Mouse (Mus musculus): Measurements from ENCODE around the gene Syndig1. TPM values are rescaled to one million over a fixed set of nuclear protein-coding genes. Genes with fewer than 3 reads are reported as not detected.

The Syndig1 gene
- polyA plus RNA-seq, 1 experiment from 2014 or later = 2.1 TPM

DNA sequence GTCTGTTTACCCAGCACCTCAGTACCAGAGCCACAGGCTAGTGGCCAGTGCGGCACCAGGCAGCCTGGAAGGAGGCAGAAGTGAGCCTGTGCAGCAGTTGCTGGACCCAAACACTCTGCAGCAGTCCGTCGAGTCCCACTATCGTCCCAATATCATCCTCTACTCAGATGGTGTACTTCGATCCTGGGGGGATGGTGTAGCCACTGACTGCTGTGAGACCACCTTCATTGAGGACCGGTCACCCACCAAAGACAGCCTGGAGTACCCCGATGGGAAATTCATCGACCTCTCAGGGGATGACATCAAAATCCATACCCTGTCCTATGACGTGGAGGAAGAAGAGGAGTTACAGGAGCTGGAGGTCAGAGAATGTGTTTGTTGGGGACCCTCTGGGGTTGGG, 70.6 kb downstream of the Syndig1 start:
- H3K36me3 ChIP-seq = no peaks in the 10 kb centered on the region
- 92% methylated on average over 9 of the region's 9 CpGs for WGBS
- H3K9me3 ChIP-seq (replicated peaks) = no peaks in the 10 kb centered on the region
- DNase-seq (ENCODE audit: low spot score) = no peak
- no peaks in the 10 kb centered on the region for H3K27me3 ChIP-seq (ENCODE audit: low read depth, poor library complexity, severe bottlenecking)
- no peak overlapping the region for H3K27ac ChIP-seq
- H3K4me1 ChIP-seq = no peaks in the 10 kb centered on the region
- H3K4me3 ChIP-seq = no peak overlapping the region

DNA sequence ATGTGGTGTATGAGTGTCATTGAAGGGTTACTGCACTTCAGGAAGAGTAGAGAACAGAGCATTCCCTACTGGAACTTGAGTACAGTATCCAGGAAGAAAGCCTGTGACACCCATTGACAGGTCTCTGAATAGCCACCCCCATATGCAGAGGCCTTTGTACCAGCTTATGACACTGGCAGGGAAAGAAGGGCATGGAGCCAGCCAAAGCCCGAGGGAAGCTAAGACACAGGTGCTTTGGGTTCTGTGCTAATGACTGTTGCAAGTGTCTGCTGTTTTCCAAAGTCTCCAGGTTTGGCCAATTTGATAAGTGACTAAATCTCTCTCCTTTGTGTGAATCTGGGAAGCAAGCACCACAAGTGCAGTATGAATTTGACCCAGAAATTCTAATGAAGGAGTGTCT, 71.6 kb downstream of the Syndig1 start:
- Histone ChIP-seq H3K4me3 (no peak overlapping the region), H3K36me3 (no peaks in the 10 kb centered on the region), H3K27me3 (ENCODE audit: low read depth, poor library complexity, severe bottlenecking) (no peaks in the 10 kb centered on the region), H3K4me1 (no peaks in the 10 kb centered on the region), H3K27ac (no peak overlapping the region), H3K9me3 (replicated peaks) (no peaks in the 10 kb centered on the region)
- DNase-seq (ENCODE audit: low spot score) = no peak
- WGBS = 92% methylated on average over 1 of the region's 1 CpGs

DNA sequence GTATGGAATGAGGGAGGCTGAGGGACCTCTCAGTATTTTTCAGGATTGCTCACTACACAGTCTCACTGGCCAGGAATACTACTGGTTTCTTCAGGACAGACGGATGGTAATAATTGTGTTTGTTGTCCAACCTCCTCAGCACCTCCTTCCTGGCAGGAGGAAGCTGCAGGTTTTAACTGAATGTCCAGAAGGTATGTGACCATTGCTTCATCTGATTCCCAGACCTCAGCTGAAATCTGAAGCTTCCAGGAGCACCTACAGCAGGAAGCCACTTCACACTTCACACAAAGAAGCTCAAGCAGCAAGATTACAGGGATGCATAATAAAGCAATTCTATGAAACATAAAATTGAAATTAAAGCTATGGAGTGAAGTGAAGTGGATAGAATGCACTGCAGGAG, 75.4 kb downstream of the Syndig1 start:
- H3K4me3 ChIP-seq = no peak overlapping the region
- DNase-seq (ENCODE audit: low spot score) = no peak
- no peaks in the 10 kb centered on the region for H3K9me3 ChIP-seq (replicated peaks)
- no peaks in the 10 kb centered on the region for H3K36me3 ChIP-seq
- no peaks in the 10 kb centered on the region for H3K4me1 ChIP-seq
- no peak overlapping the region for H3K27ac ChIP-seq
- 79% methylated on average over 1 of the region's 1 CpGs for WGBS
- H3K27me3 ChIP-seq (ENCODE audit: low read depth, poor library complexity, severe bottlenecking) = no peaks in the 10 kb centered on the region

DNA sequence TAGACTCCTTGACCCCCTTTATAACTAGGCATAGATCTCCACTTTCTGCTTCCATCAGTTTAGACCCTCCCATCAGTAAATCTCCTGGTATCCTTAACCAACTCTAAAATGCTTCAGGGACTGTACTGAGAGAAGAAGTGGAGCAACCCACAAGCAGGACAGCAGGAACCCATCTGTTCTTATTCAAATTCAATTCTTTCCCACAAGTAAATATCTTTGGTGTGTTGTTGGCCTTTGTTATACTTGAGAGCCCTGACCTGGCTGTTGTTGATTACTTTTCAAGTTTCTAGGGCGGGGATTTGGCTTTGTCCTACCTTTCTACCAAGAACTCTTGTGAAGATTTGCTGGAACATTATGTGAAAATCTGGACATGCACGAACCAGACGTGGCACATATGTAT, 77.7 kb downstream of the Syndig1 start:
- WGBS = 88% methylated on average over 3 of the region's 3 CpGs

GRCm38 (mm10) chr2:149917162-149917561, 88.2 kb downstream of the Syndig1 start:
- Histone ChIP-seq H3K4me1 (no peaks in the 10 kb centered on the region), H3K36me3 (no peaks in the 10 kb centered on the region), H3K9me3 (replicated peaks) (no peaks in the 10 kb centered on the region), H3K27me3 (ENCODE audit: low read depth, poor library complexity, severe bottlenecking) (no peaks in the 10 kb centered on the region), H3K4me3 (no peak overlapping the region), H3K27ac (no peak overlapping the region)
- DNase-seq (ENCODE audit: low spot score) = no peak
- 85% methylated on average over 3 of the region's 3 CpGs for WGBS

More for the DNA sequence above, 77.7 kb downstream of the Syndig1 start:
- Histone ChIP-seq H3K4me1 (no peaks in the 10 kb centered on the region), H3K9me3 (replicated peaks) (no peaks in the 10 kb centered on the region), H3K36me3 (no peaks in the 10 kb centered on the region), H3K4me3 (no peak overlapping the region), H3K27ac (no peak overlapping the region), H3K27me3 (ENCODE audit: low read depth, poor library complexity, severe bottlenecking) (no peaks in the 10 kb centered on the region)
- no peak for DNase-seq (ENCODE audit: low spot score)

- H3K4me1 ChIP-seq = no peaks in the 10 kb centered on the region
- H3K9me3 ChIP-seq (replicated peaks) = no peaks in the 10 kb centered on the region
- WGBS = 79% methylated on average over 2 of the region's 2 CpGs
Measured at GRCm38 (mm10) chr2:149923561-149923960, 94.5 kb downstream of the Syndig1 start.

DNA sequence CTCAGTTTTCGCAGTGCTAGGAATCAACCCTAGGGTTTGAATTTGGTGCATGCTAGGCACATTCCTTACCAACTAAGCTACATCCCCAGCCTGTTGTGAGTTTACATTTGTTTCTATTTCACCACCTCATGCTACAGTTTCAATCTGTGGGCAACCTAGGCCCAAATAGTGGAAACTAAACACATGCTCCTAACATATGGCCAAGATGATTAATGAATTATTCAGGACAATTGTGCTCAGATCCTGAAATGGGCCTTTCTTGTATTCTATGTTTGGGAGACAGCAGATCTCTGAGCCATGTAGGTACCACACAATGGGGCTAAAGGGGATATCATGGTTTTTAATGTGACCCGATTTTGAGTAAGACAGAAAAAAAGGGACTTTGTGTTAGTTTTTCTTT, 96.9 kb downstream of the Syndig1 start:
- H3K27me3 ChIP-seq (ENCODE audit: low read depth, poor library complexity, severe bottlenecking) = no peaks in the 10 kb centered on the region
- no peak for DNase-seq (ENCODE audit: low spot score)
- H3K4me3 ChIP-seq = no peak overlapping the region
- H3K27ac ChIP-seq = no peak overlapping the region
- H3K4me1 ChIP-seq = peaks cover 3% of the 10 kb centered on the region
- 90% methylated on average over 2 of the region's 2 CpGs for WGBS
- H3K36me3 ChIP-seq = no peaks in the 10 kb centered on the region
- H3K9me3 ChIP-seq (replicated peaks) = no peaks in the 10 kb centered on the region

More at GRCm38 (mm10) chr2:149923561-149923960, 94.5 kb downstream of the Syndig1 start:
- Histone ChIP-seq H3K36me3 (no peaks in the 10 kb centered on the region), H3K27me3 (ENCODE audit: low read depth, poor library complexity, severe bottlenecking) (no peaks in the 10 kb centered on the region), H3K27ac (no peak overlapping the region), H3K4me3 (no peak overlapping the region)
- DNase-seq (ENCODE audit: low spot score) = no peak

DNA sequence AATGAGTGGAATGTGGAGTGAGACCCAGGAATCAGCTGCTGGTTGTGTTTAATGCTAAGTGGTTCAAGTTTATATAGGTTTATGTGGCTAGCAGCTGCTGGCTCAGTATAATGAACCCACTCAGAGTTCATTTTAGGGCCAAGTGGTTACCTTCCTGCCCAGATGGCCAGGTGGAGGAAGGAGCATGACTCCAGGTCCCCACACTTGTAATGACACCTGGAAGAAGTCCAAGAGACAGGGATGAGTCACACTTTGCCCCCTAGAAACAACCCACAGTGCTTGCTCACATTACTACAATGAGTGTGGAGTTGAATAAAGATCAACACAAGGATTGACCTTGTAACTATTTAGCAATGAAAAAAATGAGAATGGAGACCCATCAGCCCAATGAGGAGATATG, 98.0 kb downstream of the Syndig1 start:
- Histone ChIP-seq H3K9me3 (replicated peaks) (no peaks in the 10 kb centered on the region), H3K27me3 (ENCODE audit: low read depth, poor library complexity, severe bottlenecking) (no peaks in the 10 kb centered on the region), H3K4me1 (peaks cover 14% of the 10 kb centered on the region), H3K4me3 (no peak overlapping the region), H3K36me3 (no peaks in the 10 kb centered on the region), H3K27ac (no peak overlapping the region)
- no peak for DNase-seq (ENCODE audit: low spot score)

DNA sequence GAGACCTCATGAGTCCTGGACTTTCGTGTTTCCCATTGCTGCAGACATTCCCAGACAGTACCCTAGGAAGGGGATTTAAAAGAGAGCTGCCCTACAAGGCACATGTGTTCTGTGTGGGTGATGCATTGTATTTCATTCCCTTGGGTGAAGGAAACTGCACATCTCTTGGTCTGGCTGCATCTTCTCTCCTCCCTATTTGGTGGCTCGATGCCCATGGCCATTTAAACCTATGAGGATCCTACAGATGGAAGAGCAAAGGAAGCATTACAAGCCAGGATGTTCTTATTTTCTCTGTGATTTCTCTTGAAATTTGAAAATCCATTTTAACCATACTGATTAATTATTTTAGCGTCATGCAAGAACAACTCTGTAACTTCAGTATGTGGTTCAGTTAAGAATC, 98.5 kb downstream of the Syndig1 start:
- Histone ChIP-seq H3K4me3 (no peak overlapping the region), H3K9me3 (replicated peaks) (no peaks in the 10 kb centered on the region), H3K4me1 (peaks cover 14% of the 10 kb centered on the region), H3K27ac (no peak overlapping the region), H3K36me3 (no peaks in the 10 kb centered on the region), H3K27me3 (ENCODE audit: low read depth, poor library complexity, severe bottlenecking) (no peaks in the 10 kb centered on the region)
- no peak for DNase-seq (ENCODE audit: low spot score)
- 89% methylated on average over 3 of the region's 3 CpGs for WGBS

DNA sequence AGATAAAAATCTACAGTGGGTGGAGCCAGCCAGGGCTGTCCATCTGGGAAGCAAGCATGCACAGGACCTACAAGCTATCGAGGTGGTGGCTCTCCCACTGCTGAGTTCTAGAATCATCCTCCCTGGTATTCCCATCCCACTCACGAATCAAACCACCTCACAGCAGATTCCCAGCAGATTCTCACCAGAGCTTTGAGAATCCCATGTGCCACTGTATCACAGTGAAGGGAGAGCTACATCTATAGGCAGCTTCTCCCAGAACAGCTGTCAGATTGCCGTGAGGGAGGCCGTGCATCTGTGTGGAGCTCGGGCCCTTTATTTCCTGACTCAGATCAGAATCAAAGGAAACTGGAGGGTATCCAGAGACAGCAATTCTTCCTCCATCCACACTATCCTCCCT, 101.0 kb downstream of the Syndig1 start:
- Histone ChIP-seq H3K9me3 (replicated peaks) (no peaks in the 10 kb centered on the region), H3K36me3 (no peaks in the 10 kb centered on the region), H3K4me3 (no peak overlapping the region), H3K27ac (no peak overlapping the region), H3K4me1 (peaks cover 32% of the 10 kb centered on the region), H3K27me3 (ENCODE audit: low read depth, poor library complexity, severe bottlenecking) (no peaks in the 10 kb centered on the region)
- DNase-seq (ENCODE audit: low spot score) = no peak
- WGBS = 86% methylated on average over 5 of the region's 5 CpGs

DNA sequence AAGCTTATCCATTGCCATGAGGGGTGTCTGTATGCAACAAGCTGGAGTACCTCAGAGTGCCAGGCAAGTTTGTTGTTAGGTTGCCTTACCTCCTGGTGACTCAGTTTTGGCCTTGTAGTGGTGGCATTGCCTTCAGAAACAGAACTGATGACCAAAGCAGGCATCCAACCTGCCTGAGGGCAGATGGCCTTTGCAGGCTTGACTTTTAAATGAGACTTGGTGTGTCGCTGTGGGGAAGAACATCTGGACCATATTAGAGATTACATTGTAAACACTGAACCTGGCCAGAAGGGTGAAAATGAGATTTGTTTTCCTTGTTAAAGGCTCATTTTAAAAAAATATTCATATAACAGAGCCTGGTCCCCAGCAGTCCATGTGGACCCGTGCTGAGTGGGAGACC, 102.1 kb downstream of the Syndig1 start:
- WGBS = 43% methylated on average over 2 of the region's 2 CpGs
- peak; percentile 38 for DNase-seq (ENCODE audit: low spot score)
- Histone ChIP-seq H3K4me1 (peaks cover 33% of the 10 kb centered on the region), H3K9me3 (replicated peaks) (no peaks in the 10 kb centered on the region), H3K4me3 (no peak overlapping the region), H3K27me3 (ENCODE audit: low read depth, poor library complexity, severe bottlenecking) (no peaks in the 10 kb centered on the region), H3K36me3 (no peaks in the 10 kb centered on the region), H3K27ac (peak overlapping the region; percentile 39; the same call in 1 of the 2 replicates)

- no peak for DNase-seq (ENCODE audit: low spot score)
- no peak overlapping the region for H3K4me3 ChIP-seq
- 0 out of 2 replicates have a peak overlapping the region, but pooled peaks have one; percentile 14 for H3K27ac ChIP-seq
- H3K9me3 ChIP-seq (replicated peaks) = no peaks in the 10 kb centered on the region
- H3K36me3 ChIP-seq = no peaks in the 10 kb centered on the region
- peaks cover 33% of the 10 kb centered on the region for H3K4me1 ChIP-seq
- no peaks in the 10 kb centered on the region for H3K27me3 ChIP-seq (ENCODE audit: low read depth, poor library complexity, severe bottlenecking)
Measured at GRCm38 (mm10) chr2:149932095-149932494, 103.1 kb downstream of the Syndig1 start.

- peak overlapping the region; percentile 23; the same call in 1 of the 2 replicates for H3K27ac ChIP-seq
- WGBS = 48% methylated on average over 2 of the region's 2 CpGs
- peaks cover 33% of the 10 kb centered on the region for H3K4me1 ChIP-seq
- no peaks in the 10 kb centered on the region for H3K9me3 ChIP-seq (replicated peaks)
- no peaks in the 10 kb centered on the region for H3K36me3 ChIP-seq
- no peak overlapping the region for H3K4me3 ChIP-seq
- no peaks in the 10 kb centered on the region for H3K27me3 ChIP-seq (ENCODE audit: low read depth, poor library complexity, severe bottlenecking)
- no peak for DNase-seq (ENCODE audit: low spot score)
Measured at GRCm38 (mm10) chr2:149933247-149933898, 104.4 kb downstream of the Syndig1 start.

GRCm38 (mm10) chr2:149934139-149934538, 105.1 kb downstream of the Syndig1 start:
- no peaks in the 10 kb centered on the region for H3K9me3 ChIP-seq (replicated peaks)
- no peaks in the 10 kb centered on the region for H3K27me3 ChIP-seq (ENCODE audit: low read depth, poor library complexity, severe bottlenecking)
- no peak overlapping the region for H3K27ac ChIP-seq
- WGBS = 48% methylated on average over 4 of the region's 4 CpGs
- H3K36me3 ChIP-seq = no peaks in the 10 kb centered on the region
- no peak for DNase-seq (ENCODE audit: low spot score)
- H3K4me1 ChIP-seq = peaks cover 33% of the 10 kb centered on the region
- no peak overlapping the region for H3K4me3 ChIP-seq

Data from limb, embryonic 10.5 days (tissue).